Mouse (Mus musculus): ENCODE measurements around the gene Ccni.

DNA sequence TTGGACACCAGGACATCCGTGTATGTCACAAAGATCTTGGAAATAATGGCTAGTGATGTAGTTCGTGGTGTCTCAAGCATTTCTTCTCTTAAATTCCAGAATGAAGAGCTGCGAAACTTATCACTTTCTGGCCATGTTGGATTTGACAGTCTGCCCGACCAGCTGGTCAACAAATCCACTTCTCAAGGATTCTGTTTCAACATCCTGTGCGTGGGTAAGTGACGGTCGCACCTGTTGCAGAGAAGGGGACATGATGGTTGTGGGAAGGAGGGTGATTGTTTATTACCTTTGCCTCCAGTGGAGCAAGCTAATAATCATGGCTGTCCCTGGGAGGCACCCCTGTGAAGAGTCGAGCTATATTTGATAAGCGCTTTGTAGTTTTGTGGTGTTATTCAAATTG is 66.9 kb downstream of the Ccni start:
- TF ChIP-seq CTCF (IDR thresholded peaks at IDR 0.05; ENCODE audit: extremely low read depth, insufficient read depth, insufficient read length, insufficient replicate concordance): no peak
- TF ChIP-seq POLR2A (IDR thresholded peaks at IDR 0.05; ENCODE audit: low read depth, low read length): no peak

Data from spleen, adult 2 months (tissue).